Mouse (Mus musculus) embryonic facial prominence, embryonic 10.5 days (tissue): ENCODE results near the gene Ctsll3. TPM values are rescaled to one million over a fixed set of nuclear protein-coding genes. Genes with fewer than 3 reads are reported as not detected.

Experiments
- DNase-seq: peaks from one replicate; pipeline ENCODE4 v3.0.0-alpha.2; 2017; ENCODE audit warnings: low spot score
- H3K27ac ChIP-seq: fragments of 300-500 bp; sonication (generic); replicated peaks from 2 replicates; pipeline ENCODE4 v1.5.1; 2016; ENCODE audit warnings: mild to moderate bottlenecking
- H3K27me3 ChIP-seq: fragments of 300-500 bp; sonication (generic); replicated peaks from 2 replicates; pipeline ENCODE4 v1.6.1; 2016; ENCODE audit warnings: low read depth, mild to moderate bottlenecking; ENCODE audit not compliant: poor library complexity, severe bottlenecking
- H3K36me3 ChIP-seq: fragments of 300-500 bp; sonication (generic); replicated peaks from 2 replicates; pipeline ENCODE4 v1.6.1; 2016; ENCODE audit warnings: mild to moderate bottlenecking, moderate library complexity
- H3K4me1 ChIP-seq: fragments of 300-500 bp; sonication (generic); 2 replicates; pipeline ENCODE4 v1.6.1; 2016
- H3K4me3 ChIP-seq: fragments of 300-500 bp; sonication (generic); 2 replicates; pipeline ENCODE4 v1.5.1; 2016; ENCODE audit warnings: mild to moderate bottlenecking, moderate library complexity
- H3K9me3 ChIP-seq: fragments of 300-500 bp; sonication (generic); 2 replicates; pipeline ENCODE4 v1.6.1; 2016; ENCODE audit warnings: mild to moderate bottlenecking
- WGBS: fragments of 180-500 bp; shearing (Covaris S2); methylation state at CpG from one replicate; pipeline ENCODE4 v1.1.7; 2016; 5-methylcytosine and 5-hydroxymethylcytosine counted together
- polyA plus RNA-seq: library from polyadenylated mRNA; unstranded; fragments of >200 nt; fragmentation: Nextera tagmentation; extraction: Ambion mirVana; gene quantifications from 2 replicates; pipeline ENCODE4 v1.2.1, GENCODE M21; 2016

Gene Ctsll3
- polyA plus RNA-seq, 1 experiment from 2014 or later = not detected

GRCm38 (mm10) chr13:60783301-60783700 lies 19.3 kb downstream of the Ctsll3 start:
- H3K9me3 ChIP-seq = no peaks in the 10 kb centered on the region
- 88% methylated on average over 7 of the region's 7 CpGs for WGBS
- no peak overlapping the region for H3K27ac ChIP-seq
- no peaks in the 10 kb centered on the region for H3K4me1 ChIP-seq
- DNase-seq = no peak
- no peak overlapping the region for H3K4me3 ChIP-seq
- H3K36me3 ChIP-seq = no peaks in the 10 kb centered on the region
- no peaks in the 10 kb centered on the region for H3K27me3 ChIP-seq

- Histone ChIP-seq H3K36me3 (no peaks in the 10 kb centered on the region), H3K9me3 (no peaks in the 10 kb centered on the region), H3K27me3 (no peaks in the 10 kb centered on the region), H3K4me3 (no peak overlapping the region), H3K4me1 (no peaks in the 10 kb centered on the region), H3K27ac (no peak overlapping the region)
- DNase-seq = no peak
- WGBS = 84% methylated on average over 3 of the region's 3 CpGs
Observed at GRCm38 (mm10) chr13:60780534-60780933, 22.1 kb downstream of the Ctsll3 start.

GRCm38 (mm10) chr13:60761161-60761560 lies 41.5 kb downstream of the Ctsll3 start:
- Histone ChIP-seq H3K36me3 (peaks cover 48% of the 10 kb centered on the region), H3K27me3 (no peaks in the 10 kb centered on the region), H3K9me3 (no peaks in the 10 kb centered on the region), H3K4me1 (peaks cover 4% of the 10 kb centered on the region; the same call in 1 of the 2 replicates), H3K27ac (no peak overlapping the region), H3K4me3 (no peak overlapping the region)
- no peak for DNase-seq
- WGBS = 95% methylated on average over 17 of the region's 17 CpGs

- peaks cover 48% of the 10 kb centered on the region for H3K36me3 ChIP-seq
- 92% methylated on average over 12 of the region's 12 CpGs for WGBS
- H3K9me3 ChIP-seq = no peaks in the 10 kb centered on the region
- H3K4me3 ChIP-seq = no peak overlapping the region
- peaks cover 4% of the 10 kb centered on the region; the same call in 1 of the 2 replicates for H3K4me1 ChIP-seq
- H3K27ac ChIP-seq = no peak overlapping the region
- H3K27me3 ChIP-seq = no peaks in the 10 kb centered on the region
- DNase-seq = no peak
Observed at GRCm38 (mm10) chr13:60760392-60760791, 42.3 kb downstream of the Ctsll3 start.

GRCm38 (mm10) chr13:60759136-60759535 lies 43.5 kb downstream of the Ctsll3 start:
- Histone ChIP-seq H3K27me3 (no peaks in the 10 kb centered on the region), H3K27ac (no peak overlapping the region), H3K4me1 (peaks cover 4% of the 10 kb centered on the region; the same call in 1 of the 2 replicates), H3K4me3 (no peak overlapping the region), H3K9me3 (no peaks in the 10 kb centered on the region), H3K36me3 (peaks cover 55% of the 10 kb centered on the region)
- peak; percentile 68 for DNase-seq
- 41% methylated on average over 6 of the region's 6 CpGs for WGBS

GRCm38 (mm10) chr13:60757292-60757691 lies 45.4 kb downstream of the Ctsll3 start:
- Histone ChIP-seq H3K27me3 (no peaks in the 10 kb centered on the region), H3K9me3 (no peaks in the 10 kb centered on the region), H3K4me1 (no peaks in the 10 kb centered on the region), H3K4me3 (no peak overlapping the region), H3K27ac (no peak overlapping the region), H3K36me3 (peaks cover 63% of the 10 kb centered on the region)
- DNase-seq = no peak
- 86% methylated on average over 13 of the region's 13 CpGs for WGBS

- peaks cover 64% of the 10 kb centered on the region for H3K36me3 ChIP-seq
- 83% methylated on average over 2 of the region's 2 CpGs for WGBS
- no peak overlapping the region for H3K4me3 ChIP-seq
- H3K9me3 ChIP-seq = no peaks in the 10 kb centered on the region
- no peak overlapping the region for H3K27ac ChIP-seq
- DNase-seq = no peak
- H3K4me1 ChIP-seq = no peaks in the 10 kb centered on the region
- H3K27me3 ChIP-seq = no peaks in the 10 kb centered on the region
Observed at GRCm38 (mm10) chr13:60755251-60755650, 47.4 kb downstream of the Ctsll3 start.

GRCm38 (mm10) chr13:60753216-60753615 lies 49.4 kb downstream of the Ctsll3 start:
- no peaks in the 10 kb centered on the region for H3K4me1 ChIP-seq
- DNase-seq = no peak
- H3K9me3 ChIP-seq = no peaks in the 10 kb centered on the region
- WGBS = 95% methylated on average over 6 of the region's 6 CpGs
- H3K36me3 ChIP-seq = peaks cover 80% of the 10 kb centered on the region
- H3K4me3 ChIP-seq = no peak overlapping the region
- H3K27me3 ChIP-seq = no peaks in the 10 kb centered on the region
- H3K27ac ChIP-seq = no peak overlapping the region

- DNase-seq = no peak
- Histone ChIP-seq H3K4me3 (no peak overlapping the region), H3K27me3 (no peaks in the 10 kb centered on the region), H3K36me3 (peaks cover 77% of the 10 kb centered on the region), H3K9me3 (no peaks in the 10 kb centered on the region), H3K4me1 (no peaks in the 10 kb centered on the region), H3K27ac (no peak overlapping the region)
- WGBS = 94% methylated on average over 7 of the region's 7 CpGs
Observed at GRCm38 (mm10) chr13:60750930-60751329, 51.7 kb downstream of the Ctsll3 start.

- peaks cover 65% of the 10 kb centered on the region for H3K36me3 ChIP-seq
- DNase-seq = peak; percentile 16
- WGBS = 88% methylated on average over 2 of the region's 2 CpGs
Observed at GRCm38 (mm10) chr13:60748556-60748955, 54.1 kb downstream of the Ctsll3 start.

More at GRCm38 (mm10) chr13:60748556-60748955, 54.1 kb downstream of the Ctsll3 start:
- no peak overlapping the region for H3K4me3 ChIP-seq
- no peak overlapping the region for H3K27ac ChIP-seq
- no peaks in the 10 kb centered on the region for H3K4me1 ChIP-seq
- no peaks in the 10 kb centered on the region for H3K9me3 ChIP-seq
- H3K27me3 ChIP-seq = no peaks in the 10 kb centered on the region

Other genes with a start within 250 kb of the Ctsll3 start
- 20.0 and 20.9 TPM in 2 replicates for gene Dapk1, start 200.9 kb downstream of the Ctsll3 start, polyA plus RNA-seq
- not detected in 2 replicates for gene BC051665, start 16.5 kb downstream of the Ctsll3 start, polyA plus RNA-seq
- 0.16 TPM in 1 of 2 replicates, not detected in the other for gene 4930486L24Rik, start 61.6 kb upstream of the Ctsll3 start, polyA plus RNA-seq
- not detected in 2 replicates for gene Gm49392, start 94.0 kb upstream of the Ctsll3 start, polyA plus RNA-seq
- gene Ctla2b, start 94.6 kb upstream of the Ctsll3 start, polyA plus RNA-seq = 0.80 and 1.7 TPM in 2 replicates
- not detected in 2 replicates for gene Tpbpb, start 102.0 kb upstream of the Ctsll3 start, polyA plus RNA-seq
- gene Gm49393, start 132.7 kb upstream of the Ctsll3 start, polyA plus RNA-seq = not detected in 2 replicates
- 0.69 and 1.0 TPM in 2 replicates for gene Gm49391, start 133.7 kb upstream of the Ctsll3 start, polyA plus RNA-seq
- gene Ctla2a, start 133.8 kb upstream of the Ctsll3 start, polyA plus RNA-seq = 8.7 and 9.3 TPM in 2 replicates
- gene Tpbpa, start 139.1 kb upstream of the Ctsll3 start, polyA plus RNA-seq = not detected in 2 replicates
- gene Ctsj, start 203.1 kb upstream of the Ctsll3 start, polyA plus RNA-seq = not detected in 2 replicates
- not detected in 2 replicates for gene Ctsq, start 237.8 kb upstream of the Ctsll3 start, polyA plus RNA-seq